Mouse (Mus musculus) kidney, adult 2 months (tissue): ENCODE results near the gene Btbd19.

Source experiments
- CTCF ChIP-seq: fragments of 200-500 bp; conservative IDR thresholded peaks from 2 replicates; pipeline ENCODE4 v1.5.1; 2011; ENCODE audit warnings: low read depth, mild to moderate bottlenecking, control low read depth, low read length, moderate library complexity, mixed read lengths; ENCODE audit not compliant: insufficient read depth, insufficient read length
- POLR2A ChIP-seq: fragments of 200-500 bp; IDR thresholded peaks from one replicate; pipeline ENCODE4 v1.6.1; 2011; ENCODE audit warnings: low read depth, low read length, control low read depth

DNA sequence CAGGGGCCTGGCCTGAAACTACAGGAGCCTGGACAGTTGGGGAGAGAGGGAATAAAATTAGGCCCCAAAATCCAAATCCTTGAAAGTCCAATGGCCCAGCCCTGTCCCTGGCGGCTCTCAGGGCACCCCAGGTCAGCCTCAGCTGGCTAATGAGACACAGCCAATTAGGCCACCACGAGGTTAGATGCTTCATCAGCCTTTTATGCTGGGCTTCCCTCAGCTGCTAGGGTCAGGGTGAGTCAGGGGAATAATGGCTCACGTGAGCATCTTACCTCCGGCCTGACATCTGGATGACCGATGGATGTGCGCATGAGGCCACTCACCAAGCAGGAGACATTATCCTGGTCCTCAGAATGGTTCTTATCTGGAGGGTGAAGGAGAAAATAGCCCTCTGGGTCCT, 5.3 kb upstream of the Btbd19 start:
- TF ChIP-seq CTCF, result no peak
- no peak for TF ChIP-seq POLR2A
